Mouse (Mus musculus): ENCODE results near the gene 6030468B19Rik.
"Not testable (repeated sequence)": the region's sequence is repeated elsewhere in the genome, so short reads cannot be mapped to it uniquely, and the experiment has no call there.

6030468B19Rik gene

DNA sequence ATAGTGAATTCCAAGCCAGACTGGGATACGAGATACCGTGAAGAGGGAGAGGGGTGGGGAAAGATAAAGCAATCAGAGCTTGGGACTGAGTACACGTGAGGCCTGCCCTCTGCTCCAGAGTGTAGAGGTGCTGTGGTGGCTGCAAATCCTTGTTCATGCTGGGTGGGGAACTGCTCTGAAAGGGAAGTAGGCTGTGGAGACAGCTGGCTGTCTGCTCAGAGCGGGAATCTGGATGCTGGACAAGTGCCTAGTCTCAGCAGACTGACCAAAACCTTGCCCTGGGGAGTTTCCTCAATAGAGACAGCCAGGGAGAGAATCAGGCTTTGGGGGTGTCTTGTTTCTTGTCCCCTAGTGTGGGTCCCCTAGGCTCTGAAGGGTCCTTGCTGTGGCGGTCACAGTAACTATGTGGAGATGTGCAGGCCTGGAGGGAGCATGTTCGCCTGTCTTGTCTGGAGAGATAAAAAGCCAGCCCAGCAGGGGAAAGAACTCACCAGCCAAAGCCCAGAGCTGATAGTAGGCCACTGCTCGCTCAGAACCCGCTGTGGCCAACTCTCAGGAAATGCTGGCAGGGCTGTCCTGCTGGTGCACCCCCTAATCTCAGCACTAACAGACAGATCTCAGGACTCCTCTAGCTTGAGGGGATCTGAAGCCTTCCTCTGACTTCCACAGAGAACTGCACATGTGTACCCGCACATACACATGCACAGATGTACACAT is 31.6 kb downstream of the 6030468B19Rik start:
- DNase-seq (ENCODE audit: low spot score), result no peak

DNA sequence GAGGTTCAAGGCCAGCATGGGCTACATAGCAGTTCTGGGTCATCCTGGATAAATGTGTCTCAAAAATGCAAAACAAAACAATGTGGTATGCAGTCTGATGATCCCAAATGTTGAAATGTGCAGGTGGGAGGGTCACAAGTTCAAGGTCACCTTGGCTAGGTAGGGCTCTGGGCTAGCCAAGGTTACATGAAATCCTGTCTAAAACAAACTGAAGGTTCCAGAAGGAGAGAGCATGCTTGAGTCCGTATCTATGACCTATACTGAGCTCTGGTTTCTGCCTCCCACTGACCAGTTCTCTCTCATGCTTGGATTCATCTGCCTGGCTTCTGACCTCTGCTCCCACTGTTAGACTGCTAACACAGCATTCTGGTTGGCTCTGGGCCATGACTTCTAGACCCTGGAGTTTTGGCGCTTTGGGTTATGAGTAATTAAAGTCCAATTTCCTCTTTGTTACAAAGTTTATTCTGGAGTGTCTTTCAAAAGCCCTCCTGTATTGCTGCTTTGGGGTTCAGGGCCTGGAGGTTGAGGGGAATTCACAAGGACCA is 32.3 kb downstream of the 6030468B19Rik start:
- no peak for DNase-seq (ENCODE audit: low spot score)

DNA sequence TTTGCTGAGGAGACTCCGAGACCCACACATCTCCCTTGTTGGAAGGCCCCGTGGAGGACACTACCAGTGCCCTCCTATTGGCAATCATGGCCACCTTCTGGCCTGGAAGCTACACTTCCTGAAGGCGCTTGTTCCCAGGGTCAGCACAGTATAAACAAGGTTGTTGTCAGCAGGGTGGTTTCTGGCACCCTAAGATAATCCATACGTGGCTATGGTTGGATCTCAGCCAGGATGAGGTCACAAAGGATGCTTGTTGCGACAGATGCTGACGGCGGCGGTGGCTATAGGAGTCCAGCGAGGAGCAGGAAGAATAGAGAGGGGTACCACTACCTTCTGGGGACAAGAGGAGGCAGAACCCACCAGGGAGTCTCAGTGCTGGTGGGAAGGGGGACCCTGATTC is 32.9 kb downstream of the 6030468B19Rik start:
- DNase-seq (ENCODE audit: low spot score), result peak; percentile 56

DNA sequence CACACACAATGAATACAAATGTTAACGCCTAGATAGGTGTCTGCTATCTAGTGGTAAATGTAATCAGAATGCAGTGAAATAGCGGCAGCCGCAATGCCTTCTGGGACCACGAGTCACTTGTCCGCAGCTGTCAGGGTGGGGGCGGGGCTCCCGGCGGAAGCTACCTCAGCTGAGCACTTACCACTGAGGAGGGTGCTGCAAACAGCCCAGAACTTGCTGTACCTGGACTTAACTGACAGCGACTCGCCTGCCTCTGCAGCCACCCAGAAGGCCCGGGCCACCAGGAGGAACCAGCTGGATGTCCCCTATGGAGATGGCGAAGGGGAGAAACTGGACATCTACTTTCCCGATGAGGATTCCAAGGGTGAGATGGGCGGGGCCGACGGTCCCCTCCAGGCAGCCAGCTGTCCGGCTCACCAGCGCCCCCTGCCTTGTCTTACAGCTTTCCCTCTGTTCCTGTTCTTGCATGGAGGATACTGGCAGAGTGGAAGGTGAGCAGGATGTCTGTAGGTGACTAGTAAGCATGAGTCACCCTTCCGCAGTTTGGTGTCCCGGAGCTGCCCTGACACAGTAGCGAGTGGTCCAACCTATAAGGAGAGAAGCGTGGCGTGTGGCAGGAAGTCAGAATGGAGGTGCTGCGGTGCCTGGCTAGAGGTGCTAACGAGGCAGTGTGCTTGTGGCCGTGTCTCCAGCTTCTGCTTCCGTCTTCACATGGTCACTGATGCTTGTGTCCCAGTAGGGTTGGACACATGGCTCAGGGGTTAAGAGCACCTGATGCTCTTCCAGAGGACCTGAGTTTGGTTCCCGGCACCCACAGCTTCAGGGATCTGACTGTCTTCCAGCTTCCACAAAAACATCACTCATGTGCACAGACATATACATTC is 34.9 kb downstream of the 6030468B19Rik start:
- DNase-seq (ENCODE audit: low spot score), result no peak

DNA sequence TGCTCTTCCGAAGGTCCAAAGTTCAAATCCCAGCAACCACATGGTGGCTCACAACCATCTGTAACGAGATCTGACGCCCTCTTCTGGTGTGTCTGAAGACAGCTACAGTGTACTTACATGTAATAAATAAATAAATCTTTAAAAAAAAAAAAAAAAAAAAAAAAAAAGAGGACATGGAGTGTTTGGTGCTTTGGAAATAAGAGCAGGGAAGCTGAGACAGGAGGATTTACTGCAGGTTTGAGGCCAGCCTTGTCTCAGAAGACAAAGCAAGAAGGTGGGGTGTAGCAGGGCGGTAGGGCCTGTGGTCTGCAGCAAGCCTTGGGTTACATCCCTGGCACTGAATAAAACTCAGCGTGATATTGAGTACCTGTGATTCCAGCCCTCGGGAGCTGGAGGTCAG is 36.0 kb downstream of the 6030468B19Rik start:
- not testable (repeated sequence) for DNase-seq (ENCODE audit: low spot score)

DNA sequence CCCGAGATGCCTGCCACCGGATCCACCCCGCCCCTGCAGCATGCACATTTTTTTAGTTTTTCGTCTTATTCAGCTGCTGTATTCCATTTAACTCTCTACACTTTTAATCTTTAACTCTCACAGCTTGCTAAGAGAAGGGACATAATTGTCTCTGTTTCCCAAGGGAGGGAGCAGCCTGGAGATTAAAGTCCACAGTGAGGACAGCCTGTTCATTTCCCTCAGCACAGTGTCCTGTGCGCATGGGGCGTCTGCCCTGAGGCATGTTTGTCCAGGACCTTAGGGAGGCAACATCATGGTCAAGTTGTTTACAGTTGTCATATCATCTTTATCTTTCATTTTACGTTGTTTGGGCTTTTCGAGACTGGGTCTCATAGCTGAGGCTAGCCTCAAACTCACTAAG is 36.6 kb downstream of the 6030468B19Rik start:
- no peak for DNase-seq (ENCODE audit: low spot score)

DNA sequence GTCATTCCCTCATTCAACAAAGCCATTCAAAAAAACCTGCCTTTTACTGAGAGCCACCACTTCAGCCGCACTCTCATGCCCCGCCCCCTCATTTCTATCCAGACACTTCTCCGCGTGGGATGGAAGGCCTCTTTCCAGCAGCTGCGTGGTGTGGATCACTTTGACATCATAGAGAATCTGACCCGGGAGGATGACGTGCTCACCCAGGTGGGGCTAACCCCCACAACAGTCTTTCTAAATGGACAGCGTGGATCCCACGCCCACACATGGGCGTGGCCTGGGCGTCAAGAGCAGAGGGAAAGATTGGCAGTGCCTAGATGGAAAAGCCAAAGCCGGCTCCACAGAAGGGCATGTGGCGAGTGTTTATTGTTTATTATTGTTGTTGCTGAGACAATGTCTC is 38.8 kb downstream of the 6030468B19Rik start:
- DNase-seq (ENCODE audit: low spot score), result no peak

DNA sequence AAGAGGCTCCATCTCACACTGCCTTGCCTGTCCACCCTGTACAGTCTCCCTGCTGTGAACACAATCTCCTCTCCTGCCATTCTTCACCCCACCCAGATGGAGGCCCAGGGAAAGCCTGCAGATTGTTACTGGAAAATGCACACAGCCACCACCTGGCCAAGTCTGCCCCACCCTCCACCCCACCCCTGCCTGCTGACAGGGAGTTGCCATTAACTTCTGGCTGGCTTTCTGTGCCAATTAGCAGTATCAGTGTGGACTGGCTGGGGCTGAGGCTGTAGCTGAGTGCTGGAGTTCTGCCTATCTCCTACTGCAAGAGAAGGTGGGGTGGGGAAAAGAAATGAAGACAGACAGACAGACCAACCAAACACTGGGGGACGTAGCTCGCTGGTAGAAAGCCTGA is 41.1 kb downstream of the 6030468B19Rik start:
- DNase-seq (ENCODE audit: low spot score), result no peak

DNA sequence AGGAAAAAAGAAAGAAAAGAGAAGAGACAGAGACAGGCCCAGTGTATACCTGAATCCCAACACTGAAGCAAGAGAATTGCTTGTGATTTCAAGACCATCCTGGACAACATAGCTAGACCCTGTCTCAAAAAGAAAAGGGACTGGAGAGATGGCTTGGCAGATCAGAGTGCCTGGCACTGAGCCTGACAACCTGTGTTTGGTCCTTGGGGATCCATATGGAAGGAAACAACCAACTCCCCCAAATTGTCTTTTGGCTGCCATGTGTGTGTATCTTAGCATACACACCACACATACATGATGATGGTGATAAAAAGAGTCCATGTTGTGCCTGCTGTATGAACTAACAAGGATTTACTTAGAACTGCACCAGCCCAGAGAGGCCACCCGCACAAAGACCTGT is 41.6 kb downstream of the 6030468B19Rik start:
- DNase-seq (ENCODE audit: low spot score), result no peak

DNA sequence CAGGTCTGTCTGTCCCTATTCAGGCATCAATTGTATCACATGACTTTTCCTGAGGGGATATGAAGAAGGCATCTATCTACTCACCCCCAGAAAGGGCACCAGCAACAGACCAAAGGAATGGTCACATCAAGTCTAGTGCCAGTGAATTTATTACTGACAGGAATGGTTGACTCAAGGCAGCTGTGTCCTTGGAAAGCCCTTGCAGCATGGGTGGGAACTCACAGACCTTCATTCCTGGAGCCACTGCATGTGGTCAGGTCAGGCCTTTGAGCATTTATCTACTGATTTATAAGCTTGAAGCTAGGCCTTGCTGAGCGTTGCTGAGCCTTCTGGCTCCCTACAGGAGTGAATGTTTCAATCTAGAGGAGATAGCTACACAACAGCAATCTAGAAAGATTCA is 43.5 kb downstream of the 6030468B19Rik start:
- DNase-seq (ENCODE audit: low spot score), result no peak

DNA sequence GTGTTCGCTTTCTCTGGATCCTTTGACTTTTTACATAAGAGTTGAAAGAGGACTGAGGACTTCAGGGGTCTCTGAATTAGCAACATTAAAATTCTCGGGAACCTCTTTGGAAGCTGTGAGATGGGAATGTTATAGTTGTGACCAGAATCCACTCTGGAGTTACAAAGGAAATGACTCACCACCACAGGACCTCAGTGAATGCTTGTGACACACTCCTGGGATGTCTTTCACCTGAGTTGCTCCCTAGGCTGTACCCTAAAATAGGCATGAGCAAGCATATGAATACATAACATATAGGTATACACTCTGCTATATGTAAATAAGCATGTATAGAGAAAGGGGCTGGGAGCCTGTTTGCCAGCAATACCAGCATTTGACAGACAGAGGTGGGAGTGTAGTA is 46.0 kb downstream of the 6030468B19Rik start:
- no peak for DNase-seq (ENCODE audit: low spot score)

DNA sequence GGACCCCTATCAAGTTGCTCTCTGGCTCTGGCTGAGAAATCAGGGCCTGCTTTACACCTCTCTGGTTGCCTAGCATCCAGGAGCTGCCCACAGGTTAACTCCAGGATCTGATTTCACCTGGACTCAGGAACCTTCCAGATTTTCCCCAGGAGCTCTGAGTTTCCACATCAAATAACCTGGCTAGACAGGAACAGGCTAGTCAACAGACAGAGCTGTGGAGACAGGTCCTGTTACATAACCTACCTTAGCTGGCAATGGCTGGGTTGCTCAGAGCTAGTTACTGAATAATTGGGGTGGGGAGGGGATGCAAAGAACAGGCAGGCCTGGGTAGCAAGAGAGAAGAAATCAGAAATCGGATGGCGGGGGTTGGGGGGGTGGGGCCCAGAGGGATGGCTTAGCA is 47.5 kb downstream of the 6030468B19Rik start:
- no peak for DNase-seq (ENCODE audit: low spot score)

DNA sequence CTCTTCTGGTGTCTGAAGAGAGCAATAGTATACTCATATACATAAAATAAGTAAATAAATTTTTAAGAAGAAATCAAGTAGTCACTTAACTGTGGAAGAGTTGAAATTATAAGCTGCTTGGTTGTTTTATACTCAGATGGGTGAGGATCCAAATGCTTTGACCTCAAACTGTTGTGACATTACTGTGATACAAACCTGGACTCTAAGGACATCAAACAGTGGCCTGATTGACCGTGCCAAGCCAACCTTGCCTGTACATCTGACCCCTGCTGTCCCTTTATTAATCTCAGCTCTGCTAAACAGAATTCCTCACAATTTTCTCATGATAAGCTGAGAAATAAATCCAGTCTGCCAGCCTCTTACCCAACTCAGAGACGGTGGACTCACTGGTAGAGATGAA is 48.2 kb downstream of the 6030468B19Rik start:
- no peak for DNase-seq (ENCODE audit: low spot score)

DNA sequence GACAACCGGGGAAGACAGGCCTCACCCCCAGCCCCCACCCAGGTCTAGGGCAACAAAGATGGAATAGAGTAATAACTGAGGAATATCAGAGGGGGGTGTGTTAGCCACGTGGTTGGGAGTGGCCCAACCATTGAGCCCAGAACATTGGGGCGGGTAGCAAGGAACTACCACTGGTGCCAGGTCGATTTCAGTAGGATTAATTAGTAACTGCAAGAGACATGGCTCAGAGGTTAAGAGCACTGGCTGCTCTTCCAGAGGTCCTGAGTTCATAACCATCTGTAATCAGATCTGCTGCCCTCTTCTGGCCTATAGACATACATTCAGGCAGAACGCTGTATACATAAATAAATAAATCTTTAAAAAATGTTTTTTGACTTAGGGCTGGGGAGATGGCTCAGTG is 49.2 kb downstream of the 6030468B19Rik start:
- DNase-seq (ENCODE audit: low spot score), result no peak

DNA sequence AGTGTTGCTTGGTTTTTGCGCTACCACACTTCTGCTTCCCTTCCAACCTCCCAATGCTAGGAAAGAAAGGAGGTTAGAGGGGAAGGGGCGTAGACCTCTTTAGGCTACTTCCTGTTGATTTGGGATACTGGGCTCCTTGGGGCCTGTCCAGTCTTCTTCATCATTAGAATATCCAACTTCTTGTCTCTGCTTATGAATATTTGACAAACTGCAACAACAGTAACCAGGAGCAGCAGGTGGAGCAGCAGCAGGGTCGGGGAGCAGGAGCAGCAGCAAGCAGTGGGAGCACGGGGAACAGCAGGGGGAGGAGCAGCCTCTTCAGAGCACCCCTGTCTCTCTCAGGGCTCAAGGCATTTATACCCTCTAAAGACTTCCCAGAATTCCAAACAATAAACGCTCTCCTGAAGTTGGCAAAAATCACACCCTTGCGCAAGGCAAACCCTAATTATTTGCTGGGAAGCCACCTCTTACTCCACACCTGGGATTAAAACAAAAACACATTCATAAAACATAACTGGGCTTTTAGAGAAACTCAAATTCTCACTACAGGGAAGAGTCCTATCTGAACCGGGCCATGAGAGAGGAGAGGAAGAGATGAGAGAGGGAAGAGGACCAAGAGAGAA is 50.2 kb downstream of the 6030468B19Rik start:
- no peak for DNase-seq (ENCODE audit: low spot score)

DNA sequence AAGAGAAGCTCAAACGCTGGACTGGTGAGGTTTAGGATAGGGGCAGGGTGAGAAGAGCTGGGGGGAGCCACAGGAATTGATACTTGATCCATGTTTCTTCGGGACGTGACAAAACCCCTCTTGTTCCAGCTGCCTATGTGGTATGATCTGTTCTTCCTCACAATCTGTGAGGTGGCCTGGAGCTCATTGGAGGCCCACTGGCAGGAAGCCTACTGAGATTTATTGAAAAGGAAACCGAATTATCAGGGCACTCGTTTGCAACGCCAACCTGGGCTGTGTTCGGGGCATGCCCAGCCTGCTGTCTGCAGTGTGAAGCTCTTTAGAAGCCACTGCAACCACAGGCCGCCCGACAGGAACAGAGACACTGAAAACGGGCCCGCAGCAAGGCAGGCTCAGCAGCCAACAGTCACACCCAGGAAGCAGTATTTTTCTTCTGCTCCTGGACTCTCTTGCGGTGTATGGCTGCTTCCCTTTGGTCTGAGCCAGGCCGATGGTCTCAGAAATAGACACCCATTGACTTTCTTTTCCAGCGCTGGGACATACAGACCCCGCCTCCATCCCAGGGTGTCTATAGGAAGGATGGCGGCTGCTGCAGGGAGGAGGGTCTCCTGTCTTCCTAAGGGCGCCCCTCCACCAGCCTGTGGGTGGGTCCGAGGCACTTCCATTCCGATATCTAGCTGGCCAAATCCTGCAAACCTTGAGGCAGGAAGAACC is 51.0 kb downstream of the 6030468B19Rik start:
- DNase-seq (ENCODE audit: low spot score), result peak; percentile 58

DNA sequence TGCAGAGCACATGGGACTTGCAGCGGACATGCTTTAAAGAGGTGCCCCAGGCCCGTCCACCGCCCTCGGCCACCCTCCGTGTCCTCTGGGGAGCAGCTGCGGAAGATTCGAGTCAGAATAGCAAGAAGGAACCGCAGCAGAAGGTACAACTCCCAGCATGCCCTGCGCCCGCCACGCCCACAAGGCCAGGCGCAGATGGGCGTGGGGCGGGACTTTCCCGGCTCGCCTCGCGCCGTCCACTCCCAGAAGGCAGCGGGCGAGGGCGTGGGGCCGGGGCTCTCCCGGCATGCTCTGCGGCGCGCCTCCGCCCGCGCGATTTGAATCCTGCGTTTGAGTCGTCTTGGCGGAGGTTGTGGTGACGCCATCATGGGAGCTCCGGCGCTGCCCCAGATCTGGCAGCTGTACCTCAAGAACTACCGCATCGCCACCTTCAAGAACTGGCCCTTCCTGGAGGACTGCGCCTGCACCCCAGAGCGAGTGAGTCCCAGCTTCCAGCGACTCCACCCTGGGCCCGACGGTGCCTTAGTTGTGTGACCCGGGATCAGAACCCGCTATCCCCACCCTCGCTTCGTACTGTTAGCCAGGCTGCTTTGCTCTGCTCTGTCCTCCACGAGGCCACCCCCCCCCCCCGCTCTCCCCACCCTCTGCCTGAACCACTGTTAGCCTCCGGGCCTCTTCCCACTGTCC is 51.7 kb downstream of the 6030468B19Rik start, which contains the start of gene Birc5:
Birc5 (plus strand) TSS at position 267 of the 687 bp plus-strand sequence.
- peak; percentile 96 for DNase-seq (ENCODE audit: low spot score)

DNA sequence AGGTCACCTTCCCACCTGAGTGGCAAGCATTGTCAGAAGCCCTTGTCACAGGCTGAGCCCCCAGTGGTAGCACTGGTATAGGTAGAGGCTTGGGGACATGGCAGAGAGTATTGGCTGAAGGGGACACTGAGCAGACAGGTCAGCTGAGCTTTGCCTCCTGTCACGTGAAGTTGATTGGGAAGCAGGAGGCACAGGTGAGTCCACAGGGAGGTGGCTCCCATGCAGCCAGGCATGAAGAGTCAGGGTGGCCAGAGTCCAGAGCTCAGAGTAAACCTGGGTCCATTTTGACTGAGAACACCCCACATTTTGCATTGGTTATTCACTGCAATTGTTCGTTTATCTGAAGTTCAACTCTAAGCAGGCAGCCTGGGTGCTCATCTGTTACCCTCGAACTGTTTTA is 55.4 kb downstream of the 6030468B19Rik start:
- DNase-seq (ENCODE audit: low spot score), result no peak

DNA sequence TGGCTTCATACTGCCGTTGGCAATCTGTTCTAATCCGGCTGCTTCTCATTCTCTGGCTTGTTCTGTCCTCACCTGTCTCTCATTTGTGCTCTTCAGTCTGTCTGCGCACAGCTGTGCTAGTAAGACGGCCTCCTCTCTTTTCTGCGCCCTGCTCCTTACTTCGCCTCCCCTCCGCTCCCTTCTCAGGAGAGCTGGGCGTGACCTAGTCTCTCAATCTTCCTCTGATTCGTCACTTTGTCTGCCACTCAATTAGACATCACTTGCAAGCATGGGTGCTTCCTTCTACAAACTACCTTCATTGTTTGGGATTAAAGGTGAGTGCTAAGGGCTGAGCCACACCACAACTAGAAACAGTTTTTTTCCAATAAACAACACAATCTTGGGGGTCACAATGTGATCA is 56.8 kb downstream of the 6030468B19Rik start:
- no peak for DNase-seq (ENCODE audit: low spot score)

DNA sequence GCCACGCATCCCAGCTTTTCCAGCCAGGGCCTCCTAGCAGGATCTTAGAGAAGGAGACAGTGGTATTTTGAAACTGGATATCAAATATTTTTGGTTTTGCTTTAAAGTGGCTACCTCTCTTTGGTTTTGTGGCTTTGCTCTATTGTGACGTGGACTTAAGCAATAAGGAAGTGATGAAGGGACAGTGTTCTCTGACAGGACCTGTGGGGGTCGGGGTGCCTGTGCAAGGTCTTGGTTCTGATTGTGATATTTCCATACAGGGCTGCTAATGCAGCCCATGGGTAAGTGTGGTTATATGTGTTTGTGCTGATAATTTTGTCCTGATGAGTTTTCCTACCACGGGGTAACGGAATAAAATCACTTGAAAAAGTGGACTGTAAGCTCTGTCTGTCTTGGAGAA is 57.9 kb downstream of the 6030468B19Rik start:
- no peak for DNase-seq (ENCODE audit: low spot score)

DNA sequence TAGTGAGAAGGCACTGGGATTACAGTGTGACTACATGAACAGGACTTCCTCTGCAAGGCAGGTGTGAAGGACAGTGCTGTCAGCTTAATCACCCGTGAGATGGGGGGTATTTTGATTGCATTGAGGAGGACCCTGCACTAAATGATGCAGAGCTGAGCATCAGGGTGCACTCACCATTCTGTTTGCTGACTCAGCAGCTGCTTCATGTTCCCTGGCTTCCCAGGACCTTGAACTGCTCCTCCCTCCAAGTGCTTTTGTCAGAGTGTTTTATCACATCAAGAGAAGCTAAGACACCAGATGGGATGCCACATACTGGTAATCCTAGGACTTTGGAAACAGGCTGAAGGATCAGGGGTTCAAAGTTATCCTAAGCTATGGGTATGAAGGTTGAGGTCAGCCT is 58.5 kb downstream of the 6030468B19Rik start:
- DNase-seq (ENCODE audit: low spot score), result no peak
